Mouse (Mus musculus) embryonic fibroblast, embryonic 13.5 days (primary cell): ENCODE data around the gene Ppp1r9a.

Source experiments
- CTCF ChIP-seq: IDR thresholded peaks from 2 replicates; pipeline ENCODE4 v1.5.1; 2011; ENCODE audit warnings: mild to moderate bottlenecking, control low read depth, low read length, moderate library complexity, borderline replicate concordance; ENCODE audit not compliant: insufficient read depth
- POLR2A ChIP-seq: IDR thresholded peaks from 2 replicates; pipeline ENCODE4 v1.6.1; 2011; ENCODE audit warnings: low read depth, mild to moderate bottlenecking, control low read depth, low read length, moderate library complexity

GRCm38 (mm10) chr6:5075680-5076079 lies 173.0 kb downstream of the Ppp1r9a start:
- no peak for TF ChIP-seq CTCF
- no peak for TF ChIP-seq POLR2A
